25 mouse cellular contexts compared by ENCODE assay signal in genomic region chr4:15378762-15379161, GRCm38 (mm10).
"Had no signal": no experiment of that assay in that cellular context is flagged by ENCODE, and none has a peak within 500 bp of the region (broad histone marks: within the 10 kb centered on the region; RNA-seq: fewer than 3 reads in every experiment).

No protein-coding gene starts in this region.

- H3K27me3 ChIP-seq: heart, embryonic 12.5 days; hindbrain, embryonic 12.5 days; hindbrain, embryonic 15.5 days; kidney, embryonic 15.5 days; limb, embryonic 13.5 days; limb, embryonic 15.5 days had no signal

- ATAC-seq: hindbrain, postnatal 0 days; intestine, embryonic 16.5 days had no signal

- H3K27ac ChIP-seq: gastrocnemius, adult 2 months; heart, embryonic 10.5 days; hindbrain, embryonic 10.5 days; hindbrain, embryonic 12.5 days; hindbrain, embryonic 15.5 days; hindbrain, postnatal 0 days; kidney, embryonic 15.5 days; kidney, postnatal 0 days; limb, embryonic 13.5 days; limb, embryonic 15.5 days had no signal

- H3K9ac ChIP-seq: heart, embryonic 12.5 days; hindbrain, embryonic 12.5 days; hindbrain, embryonic 15.5 days; kidney, embryonic 15.5 days; limb, embryonic 13.5 days; limb, embryonic 15.5 days had no signal

- H3K4me1 ChIP-seq: heart, embryonic 10.5 days; heart, embryonic 12.5 days; hindbrain, embryonic 10.5 days; hindbrain, embryonic 12.5 days; hindbrain, embryonic 15.5 days; kidney, embryonic 15.5 days; limb, embryonic 13.5 days; limb, embryonic 15.5 days had no signal

- H3K4me2 ChIP-seq: heart, embryonic 12.5 days; hindbrain, embryonic 12.5 days; hindbrain, embryonic 15.5 days; kidney, embryonic 15.5 days; limb, embryonic 13.5 days; limb, embryonic 15.5 days had no signal

- DNase-seq: gastrocnemius, adult 2 months; gastrocnemius, postnatal 10 days; gastrocnemius, postnatal 25 days; heart, adult 18-20 months; heart, postnatal 10 days; heart, postnatal 4 days; kidney, adult 11 months; kidney, adult 2 months; kidney, adult 9 months; kidney, postnatal 14 days; kidney, postnatal 36 days; layer of hippocampus, adult 9-11 months; layer of hippocampus, postnatal 36 days; left cerebral cortex, postnatal 4 days had no signal

- H3K36me3 ChIP-seq: heart, embryonic 10.5 days; heart, embryonic 12.5 days; hindbrain, embryonic 10.5 days; hindbrain, embryonic 12.5 days; hindbrain, embryonic 15.5 days; kidney, embryonic 15.5 days; limb, embryonic 13.5 days; limb, embryonic 15.5 days had no signal

- H3K4me3 ChIP-seq: gastrocnemius, adult 2 months; heart, embryonic 10.5 days; heart, embryonic 12.5 days; hindbrain, embryonic 10.5 days; hindbrain, embryonic 12.5 days; hindbrain, embryonic 15.5 days; kidney, embryonic 15.5 days; limb, embryonic 13.5 days; limb, embryonic 15.5 days had no signal

- H3K9me3 ChIP-seq: heart, embryonic 10.5 days; heart, embryonic 12.5 days; hindbrain, embryonic 10.5 days; hindbrain, embryonic 12.5 days; hindbrain, embryonic 15.5 days; kidney, embryonic 15.5 days; limb, embryonic 13.5 days; limb, embryonic 15.5 days had no signal
